Mouse (Mus musculus): Measurements from ENCODE around the gene Eya3. TPM values are rescaled to one million over a fixed set of nuclear protein-coding genes. Genes with fewer than 3 reads are reported as not detected.

The Eya3 gene
- total RNA-seq, 2 experiments from 2014 or later = 22.2 to 23.6 TPM

Other genes starting within 250 kb of the Eya3 start
- gene Phactr4, start 216.5 kb upstream of the Eya3 start, total RNA-seq (2021) = 10 to 100 TPM; 25.3 to 25.9 TPM
- gene Med18, start 175.1 kb upstream of the Eya3 start, total RNA-seq (2021) = 1 to 10 TPM; 6.9 to 7.0 TPM
- gene Sesn2, start 128.5 kb upstream of the Eya3 start, total RNA-seq (2021) = 1 to 10 TPM; 2.0 to 2.8 TPM
- gene Atpif1, start 105.3 kb upstream of the Eya3 start, total RNA-seq (2021) = 100 to 1,000 TPM; 213 to 218 TPM
- gene Dnajc8, start 103.4 kb upstream of the Eya3 start, total RNA-seq (2021) = 10 to 100 TPM; 71.4 to 79.4 TPM
- gene Ptafr, start 74.9 kb upstream of the Eya3 start, total RNA-seq (2021) = 1 to 10 TPM; 3.5 to 3.9 TPM
- gene Xkr8, start 93.6 kb downstream of the Eya3 start, total RNA-seq (2021) = 1 to 10 TPM; 2.8 to 5.3 TPM
- gene Smpdl3b, start 118.3 kb downstream of the Eya3 start, total RNA-seq (2021) = 1 to 10 TPM; 2.3 to 2.6 TPM
- 10 to 100 TPM; 25.0 to 25.9 TPM for gene Rpa2, start 129.3 kb downstream of the Eya3 start, total RNA-seq (2021)
- 1 to 10 TPM; 3.2 to 3.4 TPM for gene Themis2, start 157.4 kb downstream of the Eya3 start, total RNA-seq (2021)
- 10 to 100 TPM; 30.6 to 31.3 TPM for gene Ppp1r8, start 204.2 kb downstream of the Eya3 start, total RNA-seq (2021)
- gene Stx12, start 245.5 kb downstream of the Eya3 start, total RNA-seq (2021) = 10 to 100 TPM; 42.5 to 45.7 TPM

All from gastrocnemius, postnatal 4 days (tissue).